Mouse (Mus musculus): ENCODE results near the gene Ugcg. TPM values are rescaled to one million over a fixed set of nuclear protein-coding genes. Genes with fewer than 3 reads are reported as not detected.
A peak's percentile ranks its signal among the peaks of the same experiment; 100 is the strongest.

The Ugcg gene
- polyA plus RNA-seq, 1 experiment from 2014 or later: 18.1 TPM

DNA sequence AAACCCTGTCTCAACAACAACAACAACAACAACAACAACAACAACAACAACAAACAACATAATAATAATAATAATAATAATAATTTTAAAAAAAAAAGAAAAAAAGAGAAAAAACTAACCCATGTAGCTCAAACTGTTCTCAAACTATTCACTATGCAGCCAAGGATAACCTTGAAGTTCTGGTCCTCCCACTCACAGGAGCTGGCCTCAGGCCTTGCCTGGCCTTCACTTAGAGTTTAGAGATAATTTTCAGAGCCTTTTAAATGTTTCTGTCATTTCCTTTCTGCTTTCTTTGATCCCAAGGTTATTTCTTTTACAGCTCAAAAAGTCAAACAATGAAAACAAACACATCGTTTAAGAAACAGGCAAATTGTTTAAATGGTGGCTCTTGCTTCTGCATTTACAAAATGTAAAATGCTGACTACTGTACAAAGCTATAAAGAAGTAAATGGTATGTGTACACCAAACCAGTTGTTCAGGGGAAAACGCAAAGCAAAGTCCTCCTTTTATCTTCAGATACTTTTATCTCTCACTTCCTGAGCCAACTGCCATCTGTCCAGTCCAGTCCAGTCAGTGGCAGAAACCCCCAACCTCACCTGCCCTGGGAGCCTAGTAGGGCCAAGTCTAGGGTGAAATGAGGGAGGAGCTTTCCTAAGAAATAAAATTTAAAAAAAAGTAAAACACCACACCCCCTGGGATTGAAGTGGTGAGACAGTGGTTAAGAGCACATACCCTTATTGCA is 15.7 kb upstream of the Ugcg start:
- H3K9me3 ChIP-seq (replicated peaks): no peaks in the 10 kb centered on the region
- H3K9ac ChIP-seq: no peak overlapping the region
- no peaks in the 10 kb centered on the region for H3K27me3 ChIP-seq
- WGBS: 85% methylated on average over 2 of the region's 2 CpGs
- no peak overlapping the region for H3K4me3 ChIP-seq
- no peak overlapping the region for H3K27ac ChIP-seq
- H3K36me3 ChIP-seq (ENCODE audit: poor library complexity, severe bottlenecking): no peaks in the 10 kb centered on the region
- 0 out of 2 replicates have a peak, but pooled peaks cover 4% of the 10 kb centered on the region for H3K4me1 ChIP-seq
- ATAC-seq: no peak
- no peak overlapping the region for H3K4me2 ChIP-seq

DNA sequence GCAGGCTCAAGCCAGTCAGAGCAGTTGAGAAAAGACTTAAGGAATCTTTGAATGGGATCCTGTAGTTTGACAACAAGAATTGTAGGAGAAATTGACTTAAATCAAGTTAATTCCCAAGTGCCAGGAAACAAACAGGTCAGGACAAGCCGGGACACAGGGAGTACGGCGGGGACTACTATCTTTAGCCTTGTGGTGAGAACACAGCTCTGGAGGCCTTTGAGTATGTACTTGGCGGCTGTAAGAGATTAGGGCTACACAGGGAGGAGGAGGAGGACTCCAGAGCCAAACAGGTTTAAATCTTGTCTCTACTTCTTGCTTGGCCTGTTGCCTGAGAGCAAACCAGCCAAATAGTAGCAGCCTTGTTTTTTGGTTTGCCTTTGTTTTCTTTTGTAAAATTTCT is 14.1 kb upstream of the Ugcg start:
- 0 out of 2 replicates have a peak, but pooled peaks cover 4% of the 10 kb centered on the region for H3K4me1 ChIP-seq
- H3K9ac ChIP-seq: no peak overlapping the region
- H3K4me3 ChIP-seq: no peak overlapping the region
- no peaks in the 10 kb centered on the region for H3K36me3 ChIP-seq (ENCODE audit: poor library complexity, severe bottlenecking)
- H3K4me2 ChIP-seq: no peak overlapping the region
- no peaks in the 10 kb centered on the region for H3K27me3 ChIP-seq
- ATAC-seq: no peak
- no peaks in the 10 kb centered on the region for H3K9me3 ChIP-seq (replicated peaks)
- WGBS: 77% methylated on average over 4 of the region's 4 CpGs
- no peak overlapping the region for H3K27ac ChIP-seq

DNA sequence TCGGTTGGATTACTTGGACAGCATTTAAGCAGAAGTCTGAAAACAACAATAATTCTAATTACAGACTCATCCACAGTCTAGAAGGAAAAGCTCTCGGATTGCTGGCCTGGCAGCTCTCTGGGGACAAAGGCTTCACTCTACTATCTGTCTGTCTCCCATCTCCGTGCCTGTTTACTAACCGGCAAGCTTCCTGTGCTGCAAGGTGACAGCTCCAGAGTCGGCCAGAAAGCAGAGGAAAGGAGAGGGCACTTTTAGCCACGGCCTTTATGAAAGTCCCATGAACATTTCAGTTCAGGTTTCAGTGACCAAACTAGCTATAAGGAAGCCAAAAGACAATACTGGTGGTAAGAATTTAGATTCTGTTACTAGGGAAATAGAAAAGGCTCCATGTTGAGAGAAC is 13.1 kb upstream of the Ugcg start:
- H3K27me3 ChIP-seq: no peaks in the 10 kb centered on the region

DNA sequence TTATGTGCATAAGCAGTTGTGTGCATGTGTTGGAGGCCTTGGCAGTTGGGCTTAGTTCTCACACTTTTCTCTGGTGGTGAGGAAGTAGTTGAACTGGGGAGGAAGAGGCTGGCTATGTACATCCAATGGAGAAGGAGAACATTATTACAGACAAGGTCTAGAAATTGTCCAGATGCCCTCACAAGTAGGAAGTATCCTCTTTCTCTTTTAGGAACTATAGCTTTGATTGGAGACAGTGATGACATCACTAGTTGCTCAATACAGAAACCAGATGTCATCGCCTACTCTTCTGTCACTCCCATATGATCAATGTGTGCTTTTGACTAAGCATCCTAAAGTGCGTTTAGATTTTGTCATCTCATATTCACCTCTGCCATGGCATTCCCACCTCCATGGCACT is 11.5 kb upstream of the Ugcg start:
- H3K4me1 ChIP-seq: peaks cover 12% of the 10 kb centered on the region; the same call in 1 of the 2 replicates
- WGBS: 85% methylated on average over 2 of the region's 2 CpGs
- H3K36me3 ChIP-seq (ENCODE audit: poor library complexity, severe bottlenecking): no peaks in the 10 kb centered on the region
- no peak overlapping the region for H3K9ac ChIP-seq
- H3K27me3 ChIP-seq: no peaks in the 10 kb centered on the region
- no peak overlapping the region for H3K27ac ChIP-seq
- ATAC-seq: no peak
- no peak overlapping the region for H3K4me2 ChIP-seq
- H3K9me3 ChIP-seq (replicated peaks): no peaks in the 10 kb centered on the region
- H3K4me3 ChIP-seq: no peak overlapping the region

More for the DNA sequence above, 13.1 kb upstream of the Ugcg start:
- no peaks in the 10 kb centered on the region for H3K9me3 ChIP-seq (replicated peaks)
- H3K27ac ChIP-seq: no peak overlapping the region
- no peaks in the 10 kb centered on the region for H3K36me3 ChIP-seq (ENCODE audit: poor library complexity, severe bottlenecking)
- no peak overlapping the region for H3K4me3 ChIP-seq
- WGBS: 68% methylated on average over 6 of the region's 6 CpGs
- H3K9ac ChIP-seq: no peak overlapping the region
- H3K4me2 ChIP-seq: no peak overlapping the region
- ATAC-seq: no peak
- H3K4me1 ChIP-seq: 0 out of 2 replicates have a peak, but pooled peaks cover 4% of the 10 kb centered on the region

DNA sequence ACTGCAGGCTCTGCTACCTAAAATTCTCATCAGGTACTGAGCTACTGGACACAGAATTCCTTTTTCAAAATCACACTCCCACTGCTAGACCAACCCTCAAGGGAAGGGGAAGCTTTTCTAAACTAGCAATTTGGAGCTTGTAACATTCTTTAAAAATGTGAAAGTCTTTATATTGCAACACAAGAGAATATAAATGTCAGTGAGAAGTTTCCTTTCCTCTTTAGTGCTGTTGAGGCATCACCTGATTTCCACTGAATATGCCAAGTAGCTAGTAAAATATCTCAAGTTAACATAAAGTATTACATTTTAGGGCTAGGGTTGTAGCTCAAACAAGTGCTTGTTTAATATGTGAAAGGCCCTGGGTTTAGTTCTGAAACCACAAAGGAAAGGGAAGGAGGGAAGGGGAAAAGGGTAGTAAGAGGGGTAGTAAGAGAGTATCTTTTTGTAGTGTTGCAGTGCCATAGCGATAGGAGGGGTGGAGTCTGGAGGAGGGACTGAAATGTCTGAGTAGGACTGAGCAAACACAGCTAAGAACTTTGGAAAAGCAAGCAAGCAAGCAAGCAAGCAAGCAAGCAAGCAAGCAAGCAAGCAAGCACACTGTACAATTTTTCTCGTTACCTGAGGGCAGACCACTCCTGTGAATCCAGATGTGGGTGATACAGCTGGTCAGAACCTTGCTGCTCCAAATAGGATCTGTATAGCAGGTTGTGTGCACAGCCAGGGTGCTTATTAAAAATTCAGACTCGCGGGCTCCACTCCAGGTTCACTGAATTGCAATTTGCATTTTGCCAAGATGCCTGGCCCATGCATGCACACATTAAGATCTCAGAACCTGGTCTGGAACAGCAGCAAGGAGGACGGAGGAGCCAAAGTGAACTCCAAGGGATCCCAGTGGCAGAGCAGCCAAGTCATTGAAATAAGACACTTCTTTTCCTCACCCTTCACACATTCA is 7.5 kb upstream of the Ugcg start:
- Histone ChIP-seq H3K9ac (no peak overlapping the region), H3K36me3 (ENCODE audit: poor library complexity, severe bottlenecking) (no peaks in the 10 kb centered on the region), H3K4me1 (peaks cover 8% of the 10 kb centered on the region; the same call in 1 of the 2 replicates), H3K9me3 (replicated peaks) (no peaks in the 10 kb centered on the region), H3K27ac (no peak overlapping the region), H3K27me3 (no peaks in the 10 kb centered on the region), H3K4me3 (no peak overlapping the region), H3K4me2 (no peak overlapping the region)
- 0 out of 2 replicates have a peak, but pooled peaks have one; percentile 38 for ATAC-seq
- WGBS: 43% methylated on average over 5 of the region's 5 CpGs

DNA sequence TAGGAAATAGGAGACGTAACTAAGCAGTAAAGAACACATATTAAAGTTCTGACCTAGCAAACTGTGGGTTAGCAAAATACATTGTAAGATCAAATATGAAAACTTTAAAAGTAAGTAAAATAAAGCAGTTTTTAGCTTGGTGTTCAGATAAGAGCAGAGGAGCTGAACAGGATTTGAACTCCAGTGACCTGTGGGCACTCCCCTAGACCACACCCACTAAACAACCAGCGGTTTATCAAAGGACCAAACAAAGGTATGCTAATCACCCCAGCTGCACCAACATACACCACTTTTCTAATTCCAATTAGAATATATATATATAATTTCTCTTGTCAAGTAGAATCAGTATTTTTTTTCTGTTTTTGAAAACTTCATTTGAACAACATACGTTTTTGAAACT is 3.4 kb upstream of the Ugcg start:
- H3K4me1 ChIP-seq: peaks cover 17% of the 10 kb centered on the region
- no peak overlapping the region for H3K27ac ChIP-seq
- 73% methylated on average over 3 of the region's 3 CpGs for WGBS
- no peak overlapping the region for H3K9ac ChIP-seq
- H3K4me3 ChIP-seq: no peak overlapping the region
- ATAC-seq: no peak
- no peaks in the 10 kb centered on the region for H3K9me3 ChIP-seq (replicated peaks)
- H3K27me3 ChIP-seq: no peaks in the 10 kb centered on the region
- H3K4me2 ChIP-seq: no peak overlapping the region
- no peaks in the 10 kb centered on the region for H3K36me3 ChIP-seq (ENCODE audit: poor library complexity, severe bottlenecking)

DNA sequence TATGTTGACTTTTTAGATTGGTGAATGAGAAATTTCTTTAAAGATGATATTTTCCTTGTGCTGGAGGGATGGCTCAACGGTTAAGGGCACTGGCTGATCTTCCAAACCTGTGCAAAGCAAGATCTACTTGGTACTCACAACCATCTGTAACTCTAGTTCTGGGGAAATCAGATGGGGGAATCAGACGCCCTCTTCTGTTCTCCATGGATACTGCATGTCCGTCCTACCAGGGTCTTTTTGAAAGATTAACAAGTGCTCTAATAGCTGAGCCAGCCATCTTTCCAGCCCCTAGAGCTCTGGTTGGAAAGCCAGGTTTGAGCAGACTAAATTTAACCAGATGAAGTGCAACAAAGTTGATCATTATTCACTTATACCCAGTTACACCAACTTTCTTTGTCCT is 1.8 kb upstream of the Ugcg start:
- H3K4me3 ChIP-seq: no peak overlapping the region
- no peaks in the 10 kb centered on the region for H3K27me3 ChIP-seq
- no peak for ATAC-seq
- no peak overlapping the region for H3K27ac ChIP-seq
- 21% methylated on average over 3 of the region's 3 CpGs for WGBS
- H3K9me3 ChIP-seq (replicated peaks): no peaks in the 10 kb centered on the region
- H3K4me1 ChIP-seq: peaks cover 14% of the 10 kb centered on the region
- H3K36me3 ChIP-seq (ENCODE audit: poor library complexity, severe bottlenecking): no peaks in the 10 kb centered on the region
- H3K9ac ChIP-seq: no peak overlapping the region
- no peak overlapping the region for H3K4me2 ChIP-seq

DNA sequence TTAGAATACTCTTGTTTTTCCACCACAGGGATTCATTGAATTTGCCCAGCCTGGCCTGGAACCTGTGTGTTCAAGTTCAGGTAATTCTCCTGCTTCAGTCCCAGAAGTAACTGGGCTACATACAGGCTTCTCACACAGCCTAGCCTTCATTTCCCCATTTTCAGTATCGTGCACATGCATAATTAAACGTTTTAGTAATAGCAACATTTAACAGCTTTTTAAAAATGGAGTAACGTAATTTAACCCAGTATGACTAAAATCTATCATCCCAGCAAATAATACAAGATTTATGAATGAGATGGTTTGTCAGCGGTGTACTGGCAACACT is 619 bp upstream of the Ugcg start:
- 25% methylated on average over 4 of the region's 4 CpGs for WGBS
- H3K4me3 ChIP-seq: peak overlapping the region; percentile 93
- peaks cover 14% of the 10 kb centered on the region for H3K4me1 ChIP-seq
- no peaks in the 10 kb centered on the region for H3K36me3 ChIP-seq (ENCODE audit: poor library complexity, severe bottlenecking)
- H3K27me3 ChIP-seq: no peaks in the 10 kb centered on the region
- H3K9ac ChIP-seq: peak overlapping the region; percentile 98
- H3K4me2 ChIP-seq: peak overlapping the region; percentile 78
- H3K27ac ChIP-seq: 0 out of 2 replicates have a peak overlapping the region, but pooled peaks have one; percentile 91
- ATAC-seq: no peak
- H3K9me3 ChIP-seq (replicated peaks): no peaks in the 10 kb centered on the region

DNA sequence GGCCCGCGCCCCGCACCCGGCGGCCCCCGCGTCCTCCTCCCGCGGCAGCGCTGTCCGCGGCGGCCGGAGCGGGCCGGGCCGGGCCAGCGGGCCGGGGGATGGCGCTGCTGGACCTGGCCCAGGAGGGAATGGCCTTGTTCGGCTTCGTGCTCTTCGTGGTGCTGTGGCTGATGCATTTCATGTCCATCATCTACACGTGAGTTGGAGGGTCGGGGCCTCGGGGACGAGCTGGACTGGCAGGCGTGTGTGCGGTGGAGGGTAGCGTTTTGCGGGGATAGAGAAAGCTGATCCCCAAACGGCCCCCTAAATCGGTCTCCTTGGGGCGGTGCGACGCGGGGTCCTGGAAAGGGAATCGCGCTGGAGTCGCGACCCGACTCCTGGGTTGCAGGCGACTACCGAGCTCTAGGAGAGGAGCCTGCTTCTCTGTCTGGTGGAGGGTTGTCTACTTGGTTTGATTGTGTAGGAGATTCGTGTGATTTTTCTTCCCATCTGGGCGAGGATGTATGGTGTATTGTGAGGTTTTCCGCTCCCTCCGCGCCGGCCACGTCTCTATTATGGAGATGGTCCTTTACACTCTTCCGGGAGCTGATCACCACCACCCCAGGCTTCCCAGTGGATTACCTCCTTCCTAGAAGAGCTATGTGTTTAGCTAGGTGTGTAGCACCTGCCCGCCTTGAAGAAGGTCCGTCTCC is 635 bp downstream of the Ugcg start:
- under 1% methylated on average over 49 of the region's 54 CpGs for WGBS
- Histone ChIP-seq H3K9me3 (replicated peaks) (no peaks in the 10 kb centered on the region), H3K36me3 (ENCODE audit: poor library complexity, severe bottlenecking) (no peaks in the 10 kb centered on the region), H3K27ac (peak overlapping the region; percentile 91), H3K4me2 (peak overlapping the region; percentile 78), H3K9ac (peak overlapping the region; percentile 98), H3K4me1 (peaks cover 14% of the 10 kb centered on the region), H3K4me3 (peak overlapping the region; percentile 93), H3K27me3 (no peaks in the 10 kb centered on the region)
- peak; percentile 72 for ATAC-seq

DNA sequence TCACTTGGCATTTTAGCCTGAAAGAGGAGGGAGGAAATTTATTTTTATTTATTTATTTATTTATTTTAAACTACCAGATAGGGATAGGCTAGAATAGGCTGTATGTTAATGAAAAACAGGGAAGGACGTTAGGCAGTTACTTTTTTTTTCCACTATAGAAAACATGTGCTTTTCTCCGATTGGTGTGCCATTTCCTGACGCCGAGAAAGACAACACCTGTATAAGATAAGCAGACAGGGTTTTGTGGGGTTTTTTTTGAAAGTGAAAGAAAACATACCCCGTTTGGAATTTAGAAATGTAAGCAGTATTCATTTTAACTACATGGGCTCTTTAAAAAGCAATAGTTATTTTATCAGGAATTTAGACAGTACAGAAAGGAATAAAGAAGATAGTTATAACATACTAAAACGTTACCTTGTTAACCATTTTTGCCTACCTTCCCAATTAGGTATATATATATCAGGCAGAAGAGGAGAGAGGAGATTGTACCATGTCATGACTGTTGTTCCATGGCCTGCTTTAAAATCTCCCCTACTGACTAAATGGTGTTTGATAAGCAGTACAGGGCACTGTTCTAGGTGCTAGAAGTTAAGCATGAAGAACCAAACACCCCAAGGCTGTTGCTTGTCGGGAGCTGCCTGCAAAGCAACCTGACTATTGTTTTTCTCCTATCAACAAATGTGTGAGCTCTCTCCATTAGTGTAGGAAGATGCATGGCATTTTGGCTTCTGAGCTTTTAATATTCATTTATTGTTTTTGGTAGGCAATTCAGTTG is 1.8 kb downstream of the Ugcg start:
- Histone ChIP-seq H3K4me3 (peak overlapping the region; percentile 93), H3K27me3 (no peaks in the 10 kb centered on the region), H3K9me3 (replicated peaks) (no peaks in the 10 kb centered on the region), H3K36me3 (ENCODE audit: poor library complexity, severe bottlenecking) (no peaks in the 10 kb centered on the region), H3K9ac (no peak overlapping the region), H3K4me1 (peaks cover 14% of the 10 kb centered on the region), H3K27ac (no peak overlapping the region), H3K4me2 (peak overlapping the region; percentile 78)
- 74% methylated on average over 7 of the region's 7 CpGs for WGBS
- ATAC-seq: no peak

DNA sequence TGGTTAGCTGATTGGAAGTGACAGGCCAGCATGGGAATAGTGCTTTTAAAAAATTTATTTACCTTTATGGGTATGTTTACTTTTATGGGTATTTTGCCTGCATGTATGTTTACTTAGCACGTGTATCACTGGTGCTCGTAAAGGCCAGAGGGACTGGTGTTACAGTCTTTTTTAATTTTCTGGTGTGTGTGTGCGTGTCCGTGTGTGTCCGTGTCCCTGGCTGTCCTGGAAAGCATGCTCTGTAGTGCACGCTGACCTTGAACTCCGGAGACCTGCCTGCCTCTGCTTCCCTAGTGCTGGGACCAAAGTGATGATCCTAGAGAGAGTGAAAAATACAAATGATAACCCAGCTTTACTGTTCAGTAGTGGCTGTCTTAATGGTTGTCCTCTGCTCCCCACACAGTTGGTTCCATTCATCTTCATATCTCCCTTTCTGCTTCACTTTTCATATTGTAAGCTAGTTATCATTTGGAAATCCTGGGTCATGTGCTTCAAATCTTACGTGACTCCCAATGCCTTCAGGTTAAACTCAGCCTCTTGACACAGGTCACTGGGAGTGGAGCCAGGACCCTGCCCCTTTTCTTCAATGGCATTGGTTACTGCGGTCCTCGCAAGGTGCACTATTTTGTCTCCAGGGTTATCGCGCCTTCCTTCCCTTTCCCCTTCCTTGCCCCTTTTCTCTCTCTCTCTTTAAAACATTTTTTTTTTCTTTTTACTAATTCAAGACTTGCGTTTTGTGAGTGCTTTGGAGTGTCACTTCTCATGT is 5.9 kb downstream of the Ugcg start:
- Histone ChIP-seq H3K4me2 (no peak overlapping the region), H3K27ac (no peak overlapping the region)
- 92% methylated on average over 13 of the region's 13 CpGs for WGBS

More for the DNA sequence above, 5.9 kb downstream of the Ugcg start:
- Histone ChIP-seq H3K27me3 (no peaks in the 10 kb centered on the region), H3K9ac (no peak overlapping the region), H3K4me3 (no peak overlapping the region), H3K4me1 (peaks cover 41% of the 10 kb centered on the region), H3K36me3 (ENCODE audit: poor library complexity, severe bottlenecking) (no peaks in the 10 kb centered on the region), H3K9me3 (replicated peaks) (no peaks in the 10 kb centered on the region)
- no peak for ATAC-seq
